Mouse (Mus musculus): Measurements from ENCODE around the gene Iars2.

DNA sequence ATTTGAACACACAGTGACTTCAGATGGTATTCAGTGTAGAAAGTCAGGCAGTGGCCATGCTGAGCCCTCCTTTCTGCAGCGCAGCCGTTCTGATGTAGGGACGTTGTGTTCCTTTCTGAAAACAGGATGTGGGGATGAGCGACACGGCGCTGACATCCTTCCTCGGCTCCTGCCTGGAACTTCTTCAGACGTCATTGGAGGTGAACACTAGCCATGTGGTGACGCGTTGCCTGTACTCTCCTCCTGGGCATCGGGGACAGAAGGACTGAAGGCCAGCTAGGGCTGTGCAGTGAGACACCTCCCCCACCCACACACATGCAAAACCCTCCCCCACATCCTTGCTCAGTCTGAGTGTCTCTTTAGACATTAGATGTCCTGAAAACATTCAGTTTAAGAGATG, 52.2 kb downstream of the Iars2 start:
- no peak for TF ChIP-seq CTCF (IDR thresholded peaks at IDR 0.05; ENCODE audit: extremely low read depth, insufficient read depth, insufficient read length, insufficient replicate concordance)
- TF ChIP-seq POLR2A (IDR thresholded peaks at IDR 0.05; ENCODE audit: low read depth, low read length), result no peak
